Mouse (Mus musculus) C2C12 (cell line): ENCODE results near the gene Nyap2.

Experiments used
- CTCF ChIP-seq: IDR thresholded peaks from one replicate; pipeline ENCODE4 v1.5.1; 2011; ENCODE audit not compliant: control insufficient read depth, insufficient read depth, insufficient read length
- FOSL1 ChIP-seq: IDR thresholded peaks from one replicate; pipeline ENCODE4 v1.8.0; 2011; ENCODE audit warnings: mild to moderate bottlenecking, low read length; ENCODE audit not compliant: poor library complexity, insufficient read depth, severe bottlenecking
- MYOD1 ChIP-seq: IDR thresholded peaks from one replicate; pipeline ENCODE4 v1.6.1; 2011; ENCODE audit warnings: low read depth; ENCODE audit not compliant: control insufficient read depth, insufficient read length
- MYOG ChIP-seq: IDR thresholded peaks from one replicate; pipeline ENCODE4 v1.6.1; 2011; ENCODE audit not compliant: control insufficient read depth, insufficient read length; ENCODE audit errors: extremely low read depth

DNA sequence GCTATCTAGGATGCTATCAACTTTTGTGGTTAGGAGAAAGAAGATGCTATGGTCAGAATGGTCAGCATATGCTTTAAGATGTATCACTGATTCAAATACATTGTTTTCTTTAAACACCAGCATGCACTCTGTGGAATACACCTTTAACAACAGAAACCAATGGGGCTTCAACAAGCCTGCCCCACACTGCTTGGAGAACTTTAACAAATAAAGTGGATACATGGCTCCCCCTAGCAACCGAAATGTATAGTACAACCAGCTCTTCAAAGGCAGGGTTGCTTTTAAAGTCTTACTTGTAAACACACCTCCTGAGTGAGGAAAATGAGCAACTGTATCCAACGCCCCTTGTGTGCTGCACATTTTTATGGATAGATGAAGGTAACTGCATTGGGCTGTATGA is 224.9 kb downstream of the Nyap2 start:
- TF ChIP-seq CTCF (no peak), FOSL1 (no peak), MYOG (no peak), MYOD1 (no peak)
